Mouse (Mus musculus): ENCODE results near the gene Ctbp1.

Ctbp1 gene

GRCm38 (mm10) chr5:33274953-33275454 lies at the start of gene Ctbp1:
Ctbp1 (minus strand) TSS chr5:33274994.
- peak; percentile 92 for DNase-seq (ENCODE audit: low spot score)

DNA sequence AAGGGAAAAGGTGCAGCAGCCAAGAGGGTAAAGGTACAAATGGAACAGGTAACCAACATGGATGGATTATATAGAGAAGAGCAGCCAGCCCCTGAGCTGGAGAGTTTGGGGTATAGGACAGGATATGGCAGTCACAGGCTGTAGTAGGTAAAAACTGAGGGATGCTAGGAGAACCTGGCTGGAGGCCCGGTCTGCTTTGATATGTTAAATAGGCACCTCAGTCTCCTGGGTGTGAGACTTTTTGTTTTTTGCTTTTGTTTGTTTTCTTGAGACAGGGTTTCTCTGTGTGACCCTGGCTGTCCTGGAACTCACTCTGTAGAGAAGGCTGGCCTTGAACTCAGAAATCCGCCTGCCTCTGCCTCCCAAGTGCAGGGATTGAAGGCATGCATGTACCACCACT lies 49.7 kb upstream of the Ctbp1 start:
- no peak for DNase-seq (ENCODE audit: low spot score)

GRCm38 (mm10) chr5:33312192-33312591 lies 37.4 kb upstream of the Ctbp1 start:
- DNase-seq (ENCODE audit: low spot score): no peak

DNA sequence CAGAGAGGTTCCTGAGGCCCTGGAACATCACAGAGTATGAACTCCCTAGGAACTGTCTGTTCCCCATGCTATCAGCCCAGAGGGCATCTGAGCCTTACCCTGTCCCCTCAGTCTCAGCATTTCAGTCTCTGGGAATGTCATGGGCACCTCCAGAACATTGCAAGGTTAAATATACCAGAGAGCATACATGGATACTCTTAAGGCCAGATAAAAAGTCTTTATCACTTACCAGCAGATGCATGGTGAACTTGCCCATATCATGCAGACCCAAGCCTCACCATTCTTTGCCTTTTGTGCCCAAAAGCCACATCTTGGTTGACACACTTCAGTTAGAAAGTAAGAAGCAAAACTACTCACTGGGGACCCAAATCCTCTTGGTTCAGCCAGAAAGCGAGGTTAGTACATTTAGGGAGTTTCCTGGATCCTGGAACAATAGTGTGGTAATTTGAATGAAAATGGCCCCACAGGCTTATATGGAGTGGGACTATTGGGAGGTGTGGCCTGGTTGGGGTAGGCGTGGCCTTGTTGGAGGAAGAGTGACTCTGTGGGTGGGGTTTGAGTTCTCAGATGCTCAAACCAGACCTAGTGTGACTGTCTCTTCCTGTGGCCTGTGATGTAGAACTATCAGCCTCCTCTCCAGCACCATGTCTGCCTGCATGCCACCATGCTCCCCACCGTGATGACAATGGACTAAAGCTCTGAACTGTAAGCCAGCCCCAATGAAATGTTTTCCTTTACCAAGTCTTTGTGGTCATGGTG lies 36.1 kb upstream of the Ctbp1 start:
- no peak for DNase-seq (ENCODE audit: low spot score)

DNA sequence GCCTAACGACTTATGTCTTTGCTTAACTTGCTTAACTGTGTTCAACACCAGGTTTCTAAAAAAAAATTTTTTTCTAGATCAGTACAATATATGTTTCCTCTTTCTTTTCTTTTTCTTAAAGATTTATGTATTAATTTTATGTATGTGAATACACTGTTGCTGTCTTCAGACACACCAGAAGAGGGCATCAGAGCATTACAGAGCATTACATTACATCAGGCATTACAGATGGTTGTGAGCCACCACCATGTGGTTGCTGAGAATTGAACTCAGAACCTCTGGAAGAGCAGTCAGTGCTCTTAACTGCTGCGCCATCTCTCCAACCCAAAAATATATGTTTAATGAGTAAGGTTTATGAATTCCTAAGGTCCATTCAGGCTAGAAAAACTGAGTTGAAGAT lies 27.0 kb upstream of the Ctbp1 start:
- no peak for DNase-seq (ENCODE audit: low spot score)

- DNase-seq (ENCODE audit: low spot score): peak; percentile 10
Observed at GRCm38 (mm10) chr5:33297164-33297563, 22.4 kb upstream of the Ctbp1 start.

- DNase-seq (ENCODE audit: low spot score): no peak
Observed at GRCm38 (mm10) chr5:33293796-33294430, 19.1 kb upstream of the Ctbp1 start.

DNA sequence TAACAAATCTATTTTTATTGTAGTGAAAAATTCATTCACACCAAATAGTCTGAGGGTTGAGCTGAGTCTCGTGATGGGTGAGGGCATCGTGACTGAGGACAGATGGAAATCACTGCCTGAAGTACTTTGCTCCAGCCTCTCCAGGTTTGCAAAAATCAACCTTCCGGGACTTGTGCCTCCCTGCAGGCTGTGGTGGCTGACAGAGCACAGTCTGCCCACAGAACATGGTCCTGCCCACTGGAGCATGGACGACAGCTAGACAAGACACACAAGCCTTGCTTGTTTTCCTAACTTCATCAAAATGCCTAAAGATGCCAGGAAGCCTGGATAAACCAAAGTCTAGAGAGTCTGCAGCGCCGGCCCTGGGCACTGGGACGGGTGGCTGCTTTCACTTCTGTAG lies 9.2 kb upstream of the Ctbp1 start:
- DNase-seq (ENCODE audit: low spot score): no peak

GRCm38 (mm10) chr5:33281428-33281827 lies 6.6 kb upstream of the Ctbp1 start:
- no peak for DNase-seq (ENCODE audit: low spot score)

DNA sequence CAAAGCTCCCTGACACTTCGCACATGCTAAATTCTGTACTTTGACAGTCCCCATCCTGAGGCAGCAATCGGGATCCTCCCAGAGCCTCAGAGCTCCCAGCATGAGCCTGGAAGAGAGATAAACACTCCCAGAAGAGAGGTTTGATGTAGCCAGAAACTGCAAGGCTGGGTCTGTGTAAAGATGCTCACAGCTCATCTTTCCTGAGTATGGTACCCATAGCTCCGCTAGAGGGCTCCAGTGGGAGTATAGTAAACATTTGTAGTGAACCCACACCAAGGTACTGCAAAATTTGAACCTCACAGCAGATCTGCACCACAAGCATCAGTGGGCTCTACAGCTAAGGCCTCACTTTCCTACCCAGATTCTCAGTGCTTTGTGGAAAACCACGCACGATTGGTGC lies 4.2 kb upstream of the Ctbp1 start:
- peak; percentile 8 for DNase-seq (ENCODE audit: low spot score)

DNA sequence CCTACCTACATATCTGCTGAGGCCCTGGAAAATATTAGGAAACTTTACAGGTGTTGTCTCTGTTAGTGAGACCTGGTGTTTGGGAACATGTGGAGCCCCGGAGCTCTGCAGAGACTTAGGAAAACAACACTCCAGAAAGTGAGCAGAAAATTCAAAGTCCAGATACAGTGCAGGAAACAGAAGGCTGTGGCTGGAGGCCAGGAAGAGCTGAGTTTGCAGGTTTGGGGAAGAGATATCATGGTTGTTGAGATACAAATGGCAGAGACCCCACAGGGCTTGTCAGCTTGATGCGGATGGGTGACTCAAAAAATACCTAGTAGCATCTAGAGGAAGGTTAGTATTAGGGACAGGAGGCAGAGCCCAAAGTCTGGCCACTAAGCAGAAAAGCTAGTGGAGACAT lies 2.5 kb upstream of the Ctbp1 start:
- DNase-seq (ENCODE audit: low spot score): no peak

DNA sequence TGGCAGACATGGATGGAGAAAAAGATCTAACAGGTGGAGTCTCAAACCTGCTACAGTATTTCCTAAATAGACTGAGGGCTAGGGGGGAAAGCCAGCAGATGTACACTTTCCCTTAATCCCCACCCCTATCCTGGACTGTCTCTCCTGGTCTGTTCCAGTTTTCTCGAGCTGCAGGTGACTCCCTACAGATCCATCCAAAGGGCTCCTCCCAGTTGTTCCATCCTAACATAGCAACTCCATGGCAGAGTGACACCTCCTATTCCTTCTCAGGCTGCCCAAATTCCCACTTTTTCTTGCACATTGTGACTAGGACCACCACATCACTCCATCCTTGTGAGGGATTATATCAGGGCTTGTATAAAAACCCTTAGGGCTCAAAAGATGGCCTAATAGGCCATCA lies 960 bp upstream of the Ctbp1 start:
- no peak for DNase-seq (ENCODE audit: low spot score)

GRCm38 (mm10) chr5:33274085-33274952 lies 475 bp downstream of the Ctbp1 start:
- peak; percentile 89 for DNase-seq (ENCODE audit: low spot score)

- DNase-seq (ENCODE audit: low spot score): no peak
Observed at GRCm38 (mm10) chr5:33273777-33274084, 1.1 kb downstream of the Ctbp1 start.

GRCm38 (mm10) chr5:33272845-33273776 lies 1.7 kb downstream of the Ctbp1 start:
- DNase-seq (ENCODE audit: low spot score): no peak

- no peak for DNase-seq (ENCODE audit: low spot score)
Observed at GRCm38 (mm10) chr5:33272146-33272545, 2.6 kb downstream of the Ctbp1 start.

- DNase-seq (ENCODE audit: low spot score): peak; percentile 86
Observed at GRCm38 (mm10) chr5:33270568-33270967, 4.2 kb downstream of the Ctbp1 start.

DNA sequence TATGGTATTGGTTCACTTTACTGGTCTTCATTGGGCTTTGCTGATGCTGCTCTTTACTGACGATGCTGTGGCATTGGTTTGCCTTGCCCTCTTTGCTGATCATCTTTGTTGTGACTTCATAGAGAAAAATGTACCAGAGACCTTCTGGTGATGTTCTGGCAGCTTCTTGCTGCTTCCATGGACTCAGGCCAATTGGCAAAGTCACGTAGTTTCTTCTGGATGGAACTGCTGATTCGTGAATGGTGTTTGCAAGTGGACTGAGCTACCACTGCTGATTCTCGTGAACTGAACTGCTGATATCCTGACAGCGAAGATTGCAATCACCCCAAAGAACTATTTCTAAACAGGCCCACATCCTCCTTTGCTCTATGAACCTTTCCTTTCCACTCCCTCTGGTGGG lies 20.4 kb downstream of the Ctbp1 start:
- DNase-seq (ENCODE audit: low spot score): no peak

DNA sequence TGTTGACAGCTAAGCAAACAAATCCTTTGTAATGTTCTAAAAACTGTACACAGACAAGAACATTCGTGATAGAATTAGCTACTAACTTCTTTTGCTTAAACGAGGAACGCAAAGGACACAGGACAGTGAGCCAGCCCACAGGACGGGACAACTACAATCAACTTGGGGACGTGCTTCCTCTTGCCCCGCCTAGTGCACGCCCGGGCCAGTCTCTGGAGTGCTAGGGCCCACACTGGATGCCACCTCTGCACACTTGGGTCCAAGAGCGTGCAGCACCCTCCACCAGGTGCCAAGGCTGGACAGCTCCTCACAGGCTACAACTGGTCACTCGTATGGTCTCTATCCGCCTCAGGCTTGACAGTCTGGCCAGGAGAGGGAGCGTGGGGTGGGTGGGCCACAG lies 26.6 kb downstream of the Ctbp1 start:
- no peak for DNase-seq (ENCODE audit: low spot score)

DNA sequence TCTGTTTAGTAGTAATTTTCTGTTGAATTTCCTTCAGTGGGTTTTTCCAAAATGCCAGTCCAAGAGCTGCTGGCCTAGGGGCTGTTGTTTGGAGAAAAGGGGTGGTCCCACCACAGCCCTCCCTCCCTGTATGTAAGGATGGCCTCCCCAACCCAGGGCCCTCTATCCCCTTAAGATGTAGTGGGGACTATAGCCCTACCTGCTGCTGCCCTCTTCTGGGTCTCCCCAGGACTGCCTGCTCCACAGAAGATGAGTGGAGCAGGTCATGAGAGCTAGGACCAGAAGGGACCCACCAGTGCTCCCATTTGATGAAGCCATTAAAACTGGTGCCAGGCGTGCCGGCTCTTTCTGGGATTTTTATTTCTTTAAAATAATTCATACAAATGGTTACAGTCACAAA lies 27.4 kb downstream of the Ctbp1 start:
- DNase-seq (ENCODE audit: low spot score): no peak

DNA sequence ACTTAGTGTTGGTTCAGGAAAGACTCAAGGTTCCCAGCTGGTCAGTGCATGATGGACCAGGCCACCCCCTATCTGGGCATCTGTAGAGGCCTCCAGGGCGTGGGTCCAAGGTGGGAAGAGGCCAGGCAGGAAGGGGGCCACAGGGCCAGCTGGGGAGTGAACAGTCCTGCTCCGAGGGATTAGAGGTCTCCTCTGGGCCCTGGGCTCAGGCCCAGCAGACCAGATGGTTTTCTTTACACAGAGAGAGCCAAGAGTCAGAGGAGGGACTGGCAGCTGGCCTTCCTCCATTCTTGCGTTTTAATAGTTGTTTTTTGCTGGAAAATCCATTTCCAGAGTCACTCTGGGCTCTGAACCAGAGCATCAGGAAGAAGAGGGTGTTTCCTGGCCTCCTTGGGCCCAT lies 29.1 kb downstream of the Ctbp1 start:
- peak; percentile 65 for DNase-seq (ENCODE audit: low spot score)
